Mouse (Mus musculus) cerebral cortex, adult 2 months (tissue): Measurements from ENCODE around the gene Trmt112.

Source experiments
- WGBS: fragments of 180-500 bp; shearing (Covaris S2); methylation state at CpG from one replicate; pipeline ENCODE4 v1.1.7; 2018; 5-methylcytosine and 5-hydroxymethylcytosine counted together

Gene Trmt112

GRCm38 (mm10) chr19:6926559-6927255, 17.2 kb downstream of the Trmt112 start:
- WGBS: 51% methylated on average over 26 of the region's 26 CpGs

GRCm38 (mm10) chr19:6928080-6928479, 18.6 kb downstream of the Trmt112 start:
- 42% methylated on average over 9 of the region's 9 CpGs for WGBS

- 17% methylated on average over 2 of the region's 2 CpGs for WGBS
Observed at GRCm38 (mm10) chr19:6931002-6931401, 21.5 kb downstream of the Trmt112 start.

- WGBS: 58% methylated on average over 1 of the region's 1 CpGs
Observed at GRCm38 (mm10) chr19:6932018-6932417, 22.5 kb downstream of the Trmt112 start.

- WGBS: 31% methylated on average over 4 of the region's 4 CpGs
Observed at GRCm38 (mm10) chr19:6933102-6933435, 23.6 kb downstream of the Trmt112 start.

- 3% methylated on average over 58 of the region's 58 CpGs for WGBS
Observed at GRCm38 (mm10) chr19:6933436-6934194, 24.1 kb downstream of the Trmt112 start.

- 9% methylated on average over 23 of the region's 23 CpGs for WGBS
Observed at GRCm38 (mm10) chr19:6934195-6934977, 24.9 kb downstream of the Trmt112 start, which contains the start of gene Kcnk4. Kcnk4 (minus strand) TSS chr19:6934515.

GRCm38 (mm10) chr19:6936299-6936698, 26.8 kb downstream of the Trmt112 start:
- WGBS: 23% methylated on average over 3 of the region's 3 CpGs

- 62% methylated on average over 16 of the region's 16 CpGs for WGBS
Observed at GRCm38 (mm10) chr19:6937541-6938465, 28.3 kb downstream of the Trmt112 start.

GRCm38 (mm10) chr19:6939106-6940002, 29.9 kb downstream of the Trmt112 start:
- 66% methylated on average over 20 of the region's 20 CpGs for WGBS

- WGBS: 13% methylated on average over 29 of the region's 29 CpGs
Observed at GRCm38 (mm10) chr19:6940396-6941351, 31.2 kb downstream of the Trmt112 start.

GRCm38 (mm10) chr19:6941372-6942248, 32.1 kb downstream of the Trmt112 start, which contains the start of gene Bad:
Bad (plus strand) TSS chr19:6941861.
- 1% methylated on average over 83 of the region's 83 CpGs for WGBS

GRCm38 (mm10) chr19:6942249-6942691, 32.8 kb downstream of the Trmt112 start, which contains the start of gene Gpr137:
Gpr137 (minus strand) TSS chr19:6942480.
- WGBS: under 1% methylated on average over 27 of the region's 27 CpGs

- 26% methylated on average over 5 of the region's 5 CpGs for WGBS
Observed at GRCm38 (mm10) chr19:6942764-6943163, 33.3 kb downstream of the Trmt112 start.

- WGBS: 88% methylated on average over 6 of the region's 6 CpGs
Observed at GRCm38 (mm10) chr19:6943709-6944108, 34.2 kb downstream of the Trmt112 start.

GRCm38 (mm10) chr19:6947742-6948141, 38.2 kb downstream of the Trmt112 start:
- WGBS: 62% methylated on average over 4 of the region's 4 CpGs

- 64% methylated on average over 4 of the region's 4 CpGs for WGBS
Observed at GRCm38 (mm10) chr19:6948186-6948585, 38.7 kb downstream of the Trmt112 start.

GRCm38 (mm10) chr19:6949532-6949931, 40.0 kb downstream of the Trmt112 start:
- WGBS: 94% methylated on average over 5 of the region's 5 CpGs
